Mouse (Mus musculus): Measurements from ENCODE around the gene Cbx7. TPM values are rescaled to one million over a fixed set of nuclear protein-coding genes. Genes with fewer than 3 reads are reported as not detected.

Cbx7 gene
- polyA plus RNA-seq, 1 experiment from 2014 or later = 0.97 TPM

DNA sequence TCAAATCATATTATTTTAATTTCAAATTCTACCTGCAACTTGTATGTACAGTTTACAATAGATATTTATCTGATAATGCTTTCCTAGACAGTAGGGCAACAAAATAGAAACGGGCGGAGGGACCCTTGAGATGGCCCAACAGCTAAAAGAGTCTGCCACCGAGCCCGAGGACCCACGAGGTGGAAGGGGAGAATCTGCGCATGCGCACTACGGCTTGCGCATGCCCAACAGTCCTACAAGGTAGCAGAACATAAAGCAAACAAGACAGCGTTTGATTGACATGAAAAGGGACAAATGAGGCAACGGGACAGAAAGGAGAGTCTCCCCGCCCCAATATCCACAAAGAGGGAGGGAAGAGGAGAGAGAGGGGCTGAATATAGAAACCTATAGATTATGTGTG lies 31.9 kb downstream of the Cbx7 start:
- H3K36me3 ChIP-seq (ENCODE audit: control insufficient read depth, insufficient read depth, low read length) = no peaks in the 10 kb centered on the region
- DNase-seq (ENCODE audit: low spot score) (no peak), ATAC-seq (ENCODE audit: insufficient number of reproducible peaks, low FRiP score, low TSS enrichment, low read depth) (no peak)
- no peak overlapping the region for H3K27ac ChIP-seq (replicated peaks; ENCODE audit: low read depth, low read length)
- no peak overlapping the region for H3K4me3 ChIP-seq (ENCODE audit: low read depth, low read length)
- WGBS = 91% methylated on average over 12 of the region's 12 CpGs
- no peak overlapping the region for H3K4me2 ChIP-seq (ENCODE audit: low read depth, severe bottlenecking)
- H3K9me3 ChIP-seq (ENCODE audit: control insufficient read depth, low read length) = no peaks in the 10 kb centered on the region
- no peak overlapping the region for H3K9ac ChIP-seq (ENCODE audit: low read length)
- peaks cover 6% of the 10 kb centered on the region; the same call in 1 of the 2 replicates for H3K4me1 ChIP-seq (ENCODE audit: control insufficient read depth, insufficient read depth, low read length)
- peaks cover 7% of the 10 kb centered on the region for H3K27me3 ChIP-seq (ENCODE audit: control insufficient read depth, insufficient read depth, low read length)

DNA sequence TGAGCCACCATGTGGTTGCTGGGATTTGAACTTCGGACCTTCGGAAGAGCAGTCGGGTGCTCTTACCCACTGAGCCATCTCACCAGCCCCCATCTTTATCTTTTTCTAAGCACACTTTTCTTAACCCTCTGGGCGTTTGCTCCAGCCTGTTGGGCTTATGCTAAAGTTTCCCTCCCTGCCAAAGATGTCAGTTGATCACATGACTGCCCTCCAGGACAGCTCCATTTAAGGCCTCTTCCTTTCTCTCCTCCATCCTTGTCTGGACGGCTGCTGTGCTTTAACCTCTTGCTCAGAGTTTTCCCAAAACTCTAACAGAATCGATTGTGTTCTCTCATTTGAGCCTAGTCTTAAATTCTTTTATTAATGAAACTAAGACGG lies 34.6 kb downstream of the Cbx7 start:
- no peak for DNase-seq (ENCODE audit: low spot score)

DNA sequence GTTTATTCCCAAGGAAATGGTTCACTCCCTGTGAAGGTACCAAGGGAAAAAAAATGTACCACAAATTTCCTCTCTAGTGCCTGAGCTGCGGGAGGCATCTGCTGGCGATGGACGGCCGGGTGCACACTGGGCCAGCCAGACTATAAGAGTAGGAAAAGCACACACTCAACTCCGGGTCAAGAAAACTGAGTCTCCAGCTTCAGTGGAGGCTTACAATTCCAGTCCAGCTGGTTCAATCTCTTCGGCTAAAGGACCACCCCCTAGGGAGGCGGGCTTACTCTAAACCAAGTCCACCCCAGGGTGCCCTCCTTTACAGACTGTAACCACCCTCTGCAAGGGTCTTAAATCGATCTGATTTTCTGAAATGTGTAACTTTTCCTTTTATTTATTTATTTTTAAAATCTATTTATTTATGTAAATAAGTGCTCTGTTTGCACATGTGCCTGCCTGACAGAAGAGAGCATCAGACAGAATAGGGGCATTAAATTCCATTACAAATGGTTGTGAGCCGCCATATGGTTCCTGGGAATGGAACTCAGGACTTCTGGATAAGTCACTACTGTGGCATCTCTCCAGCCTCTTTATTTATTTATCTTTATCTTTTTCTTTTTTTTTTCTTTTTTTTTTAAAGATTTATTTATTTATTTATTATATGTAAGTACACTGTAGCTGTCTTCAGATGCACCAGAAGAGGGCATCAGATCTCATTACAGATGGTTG lies 35.1 kb downstream of the Cbx7 start:
- Histone ChIP-seq H3K4me2 (ENCODE audit: low read depth, severe bottlenecking) (no peak overlapping the region), H3K4me3 (ENCODE audit: low read depth, low read length) (no peak overlapping the region), H3K9me3 (ENCODE audit: control insufficient read depth, low read length) (no peaks in the 10 kb centered on the region), H3K27me3 (ENCODE audit: control insufficient read depth, insufficient read depth, low read length) (peaks cover 37% of the 10 kb centered on the region), H3K27ac (replicated peaks; ENCODE audit: low read depth, low read length) (no peak overlapping the region), H3K4me1 (ENCODE audit: control insufficient read depth, insufficient read depth, low read length) (peaks cover 16% of the 10 kb centered on the region; the same call in 1 of the 2 replicates), H3K9ac (ENCODE audit: low read length) (no peak overlapping the region), H3K36me3 (ENCODE audit: control insufficient read depth, insufficient read depth, low read length) (no peaks in the 10 kb centered on the region)
- ATAC-seq (ENCODE audit: insufficient number of reproducible peaks, low FRiP score, low TSS enrichment, low read depth) (no peak), DNase-seq (ENCODE audit: low spot score) (no peak)
- WGBS = 19% methylated on average over 9 of the region's 9 CpGs

More for the DNA sequence above, 34.6 kb downstream of the Cbx7 start:
- H3K27me3 ChIP-seq (ENCODE audit: control insufficient read depth, insufficient read depth, low read length) = peaks cover 32% of the 10 kb centered on the region
- H3K9ac ChIP-seq (ENCODE audit: low read length) = no peak overlapping the region
- H3K36me3 ChIP-seq (ENCODE audit: control insufficient read depth, insufficient read depth, low read length) = no peaks in the 10 kb centered on the region
- no peak overlapping the region for H3K4me2 ChIP-seq (ENCODE audit: low read depth, severe bottlenecking)
- H3K27ac ChIP-seq (replicated peaks; ENCODE audit: low read depth, low read length) = no peak overlapping the region
- H3K9me3 ChIP-seq (ENCODE audit: control insufficient read depth, low read length) = no peaks in the 10 kb centered on the region
- H3K4me1 ChIP-seq (ENCODE audit: control insufficient read depth, insufficient read depth, low read length) = peaks cover 16% of the 10 kb centered on the region; the same call in 1 of the 2 replicates
- ATAC-seq (ENCODE audit: insufficient number of reproducible peaks, low FRiP score, low TSS enrichment, low read depth) = no peak
- no peak overlapping the region for H3K4me3 ChIP-seq (ENCODE audit: low read depth, low read length)
- 74% methylated on average over 7 of the region's 7 CpGs for WGBS

DNA sequence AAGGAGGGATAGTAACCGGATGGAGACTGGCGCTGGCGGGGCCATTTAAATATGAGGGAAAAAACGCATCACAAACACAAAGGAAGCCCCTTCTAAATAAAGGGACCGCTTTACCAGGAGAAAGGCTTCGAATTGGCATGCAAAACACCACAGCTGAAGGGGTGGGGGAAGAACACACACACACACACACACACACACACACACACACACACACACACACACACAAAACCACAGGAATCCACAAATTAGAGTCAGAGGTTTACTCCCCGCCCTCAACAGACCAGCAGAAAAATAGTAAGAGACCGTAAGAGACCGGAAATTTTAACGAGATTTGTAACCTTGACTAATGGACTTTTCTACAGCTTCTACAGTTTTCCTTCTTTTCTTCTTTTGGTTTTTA lies 36.1 kb downstream of the Cbx7 start:
- ATAC-seq (ENCODE audit: insufficient number of reproducible peaks, low FRiP score, low TSS enrichment, low read depth) (no peak), DNase-seq (ENCODE audit: low spot score) (peak; percentile 32)
- H3K4me1 ChIP-seq (ENCODE audit: control insufficient read depth, insufficient read depth, low read length) = peaks cover 16% of the 10 kb centered on the region; the same call in 1 of the 2 replicates
- no peaks in the 10 kb centered on the region for H3K9me3 ChIP-seq (ENCODE audit: control insufficient read depth, low read length)
- H3K36me3 ChIP-seq (ENCODE audit: control insufficient read depth, insufficient read depth, low read length) = no peaks in the 10 kb centered on the region
- WGBS = 2% methylated on average over 10 of the region's 10 CpGs
- no peak overlapping the region for H3K27ac ChIP-seq (replicated peaks; ENCODE audit: low read depth, low read length)
- no peak overlapping the region for H3K4me3 ChIP-seq (ENCODE audit: low read depth, low read length)
- no peak overlapping the region for H3K4me2 ChIP-seq (ENCODE audit: low read depth, severe bottlenecking)
- no peak overlapping the region for H3K9ac ChIP-seq (ENCODE audit: low read length)
- peaks cover 41% of the 10 kb centered on the region for H3K27me3 ChIP-seq (ENCODE audit: control insufficient read depth, insufficient read depth, low read length)

DNA sequence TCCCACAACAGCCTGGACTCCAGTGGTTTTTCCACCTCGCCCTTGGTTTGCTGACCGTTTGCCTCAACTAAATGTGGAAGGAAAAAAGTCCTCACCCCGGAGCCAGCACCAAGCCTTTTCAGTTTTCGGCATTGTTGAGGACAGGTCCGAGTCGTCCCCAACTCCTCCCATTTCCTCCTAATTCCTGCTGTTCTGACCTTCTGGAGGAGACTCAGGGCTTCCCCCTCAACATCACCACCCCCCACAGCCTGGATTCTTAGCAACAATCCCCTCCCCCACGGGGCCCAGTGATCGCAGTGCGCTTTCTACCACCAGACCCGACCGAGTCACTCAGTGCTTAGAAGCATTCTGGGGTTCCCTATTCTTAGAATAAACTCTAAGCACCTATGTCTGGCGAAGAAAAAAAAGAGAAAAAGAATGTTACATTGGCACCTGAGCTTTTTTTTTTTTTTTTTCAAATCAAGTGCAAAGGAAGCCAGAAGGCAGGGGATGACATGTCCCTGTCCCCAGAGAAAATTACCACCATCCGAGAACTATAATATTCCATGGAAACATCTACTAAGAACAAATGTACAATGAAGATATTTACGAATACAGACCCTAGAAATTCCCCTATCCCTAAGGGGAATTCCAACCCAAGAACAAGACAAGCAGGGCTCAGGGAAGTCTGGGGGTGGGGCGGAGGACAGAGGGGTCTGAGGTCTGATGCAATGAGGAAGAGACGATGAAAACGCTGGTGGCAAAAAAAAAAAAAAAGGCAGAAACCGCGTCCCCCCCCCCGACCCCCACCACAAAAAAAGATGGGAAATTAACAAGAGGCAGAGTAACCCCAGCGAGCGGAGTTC lies 37.0 kb downstream of the Cbx7 start:
- H3K27me3 ChIP-seq (ENCODE audit: control insufficient read depth, insufficient read depth, low read length) = peaks cover 41% of the 10 kb centered on the region
- peak; percentile 34 for DNase-seq (ENCODE audit: low spot score)
- WGBS = 1% methylated on average over 22 of the region's 22 CpGs

DNA sequence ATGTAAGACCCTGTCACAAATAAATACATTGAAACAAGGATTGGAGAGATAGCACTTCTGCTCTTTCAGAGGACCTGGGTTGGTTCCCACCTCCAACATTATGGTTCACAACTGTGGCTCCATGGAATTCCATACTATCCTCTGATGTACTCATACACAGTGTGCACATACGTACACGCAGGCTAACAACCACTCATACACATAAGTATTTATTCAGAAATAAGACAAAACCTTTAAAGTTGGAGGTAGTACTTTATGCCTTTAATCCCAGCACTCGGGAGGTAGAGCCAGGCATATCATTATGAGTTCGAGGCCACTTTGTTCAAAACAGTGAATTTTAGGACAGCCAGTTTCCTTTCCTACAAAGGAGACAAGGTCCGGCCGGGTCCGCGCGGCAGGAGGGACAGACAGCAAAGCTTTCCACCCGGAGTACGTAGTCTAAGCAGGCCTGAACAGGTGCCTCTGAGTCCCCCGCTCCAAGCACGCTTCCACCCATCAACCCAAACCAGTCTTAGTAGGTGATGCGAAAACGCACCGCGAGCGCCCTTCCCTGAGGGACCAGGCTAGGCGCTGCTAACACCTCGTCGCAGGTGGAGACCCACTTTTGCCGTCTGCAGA lies 37.8 kb downstream of the Cbx7 start:
- DNase-seq (ENCODE audit: low spot score) (peak; percentile 35), ATAC-seq (ENCODE audit: insufficient number of reproducible peaks, low FRiP score, low TSS enrichment, low read depth) (no peak)
- H3K27me3 ChIP-seq (ENCODE audit: control insufficient read depth, insufficient read depth, low read length) = peaks cover 41% of the 10 kb centered on the region
- H3K4me1 ChIP-seq (ENCODE audit: control insufficient read depth, insufficient read depth, low read length) = peaks cover 16% of the 10 kb centered on the region; the same call in 1 of the 2 replicates
- no peak overlapping the region for H3K27ac ChIP-seq (replicated peaks; ENCODE audit: low read depth, low read length)
- peak overlapping the region; percentile 47; the same call in 1 of the 2 replicates for H3K4me3 ChIP-seq (ENCODE audit: low read depth, low read length)
- WGBS = 3% methylated on average over 22 of the region's 22 CpGs
- H3K9ac ChIP-seq (ENCODE audit: low read length) = no peak overlapping the region
- no peaks in the 10 kb centered on the region for H3K36me3 ChIP-seq (ENCODE audit: control insufficient read depth, insufficient read depth, low read length)
- peak overlapping the region; percentile 87 for H3K4me2 ChIP-seq (ENCODE audit: low read depth, severe bottlenecking)
- H3K9me3 ChIP-seq (ENCODE audit: control insufficient read depth, low read length) = no peaks in the 10 kb centered on the region

More for the DNA sequence above, 37.0 kb downstream of the Cbx7 start:
- Histone ChIP-seq H3K9ac (ENCODE audit: low read length) (no peak overlapping the region), H3K36me3 (ENCODE audit: control insufficient read depth, insufficient read depth, low read length) (no peaks in the 10 kb centered on the region), H3K4me1 (ENCODE audit: control insufficient read depth, insufficient read depth, low read length) (peaks cover 16% of the 10 kb centered on the region; the same call in 1 of the 2 replicates), H3K4me3 (ENCODE audit: low read depth, low read length) (no peak overlapping the region), H3K4me2 (ENCODE audit: low read depth, severe bottlenecking) (no peak overlapping the region), H3K27ac (replicated peaks; ENCODE audit: low read depth, low read length) (no peak overlapping the region), H3K9me3 (ENCODE audit: control insufficient read depth, low read length) (no peaks in the 10 kb centered on the region)
- ATAC-seq (ENCODE audit: insufficient number of reproducible peaks, low FRiP score, low TSS enrichment, low read depth) = no peak

DNA sequence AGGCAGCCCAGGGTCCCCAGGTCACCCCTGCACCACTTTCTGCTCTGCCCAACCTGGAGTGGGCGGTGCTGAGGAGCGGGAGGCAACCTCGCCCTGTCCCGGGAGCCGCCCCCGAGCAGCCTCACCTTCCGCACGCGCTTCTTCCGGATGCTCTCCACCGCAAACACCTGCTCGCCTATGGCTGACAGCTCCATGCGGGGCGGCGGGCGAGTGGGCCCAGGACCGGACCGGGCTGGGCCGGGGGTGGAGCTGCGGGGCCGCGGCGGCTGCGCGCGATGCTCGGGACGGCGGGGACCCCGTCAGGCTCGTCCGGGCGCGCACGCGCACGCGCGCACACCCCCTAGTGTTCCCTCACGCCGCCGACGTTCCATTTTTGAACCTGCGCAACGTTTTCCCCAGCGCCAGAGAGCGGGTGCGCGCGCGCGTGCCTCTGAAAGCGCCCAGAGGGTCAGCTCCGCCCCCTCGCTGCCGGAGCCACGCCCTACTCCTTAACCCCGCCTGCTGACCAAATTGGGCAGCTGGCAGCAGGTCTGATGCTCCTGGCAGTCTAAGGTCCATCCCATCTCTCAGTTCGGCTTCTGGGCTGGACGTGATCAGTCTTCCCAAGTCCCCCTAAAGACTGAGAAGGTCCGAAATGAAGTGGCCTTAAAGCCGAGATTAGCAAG lies 38.5 kb downstream of the Cbx7 start:
- no peaks in the 10 kb centered on the region for H3K36me3 ChIP-seq (ENCODE audit: control insufficient read depth, insufficient read depth, low read length)
- DNase-seq (ENCODE audit: low spot score) = peak; percentile 87
- peak overlapping the region; percentile 87 for H3K4me2 ChIP-seq (ENCODE audit: low read depth, severe bottlenecking)
- 0% methylated on average over 61 of the region's 62 CpGs for WGBS
- peak overlapping the region; percentile 47 for H3K4me3 ChIP-seq (ENCODE audit: low read depth, low read length)
- no peak for ATAC-seq (ENCODE audit: insufficient number of reproducible peaks, low FRiP score, low TSS enrichment, low read depth)
- peaks cover 41% of the 10 kb centered on the region for H3K27me3 ChIP-seq (ENCODE audit: control insufficient read depth, insufficient read depth, low read length)
- peaks cover 16% of the 10 kb centered on the region; the same call in 1 of the 2 replicates for H3K4me1 ChIP-seq (ENCODE audit: control insufficient read depth, insufficient read depth, low read length)
- no peak overlapping the region for H3K27ac ChIP-seq (replicated peaks; ENCODE audit: low read depth, low read length)
- no peaks in the 10 kb centered on the region for H3K9me3 ChIP-seq (ENCODE audit: control insufficient read depth, low read length)
- peak overlapping the region; percentile 53; the same call in 1 of the 2 replicates for H3K9ac ChIP-seq (ENCODE audit: low read length)

Measured in limb, embryonic 11.5 days (tissue).